Mouse (Mus musculus): ENCODE results near the gene Kcne1. TPM values are rescaled to one million over a fixed set of nuclear protein-coding genes. Genes with fewer than 3 reads are reported as not detected.
A peak's percentile ranks its signal among the peaks of the same experiment; 100 is the strongest.

Kcne1 gene
- polyA plus RNA-seq, 1 experiment from 2014 or later: 0.32 TPM

- Histone ChIP-seq H3K27ac (ENCODE audit: low read depth, low read length) (no peak overlapping the region), H3K4me1 (replicated peaks; ENCODE audit: control insufficient read depth, insufficient read depth, low read length) (no peaks in the 10 kb centered on the region), H3K4me2 (replicated peaks; ENCODE audit: low read depth, low read length) (no peak overlapping the region), H3K36me3 (ENCODE audit: control insufficient read depth, insufficient read depth, low read length) (peaks cover 3% of the 10 kb centered on the region; the same call in 1 of the 2 replicates), H3K9ac (ENCODE audit: low read depth, low read length) (no peak overlapping the region), H3K27me3 (ENCODE audit: control insufficient read depth, insufficient read depth, low read length) (no peaks in the 10 kb centered on the region), H3K9me3 (ENCODE audit: control insufficient read depth, low read length) (no peaks in the 10 kb centered on the region), H3K4me3 (ENCODE audit: low read depth, low read length) (no peak overlapping the region)
- WGBS: 55% methylated on average over 4 of the region's 4 CpGs
- no peak for ATAC-seq (ENCODE audit: low FRiP score)
- DNase-seq (ENCODE audit: low spot score): no peak
Measured at GRCm38 (mm10) chr16:92309126-92309525, 50.1 kb downstream of the Kcne1 start.

GRCm38 (mm10) chr16:92307947-92308346 lies 51.3 kb downstream of the Kcne1 start:
- no peaks in the 10 kb centered on the region for H3K27me3 ChIP-seq (ENCODE audit: control insufficient read depth, insufficient read depth, low read length)
- H3K4me2 ChIP-seq (replicated peaks; ENCODE audit: low read depth, low read length): no peak overlapping the region
- ATAC-seq (ENCODE audit: low FRiP score) (no peak), DNase-seq (ENCODE audit: low spot score) (no peak)
- no peak overlapping the region for H3K9ac ChIP-seq (ENCODE audit: low read depth, low read length)
- H3K4me3 ChIP-seq (ENCODE audit: low read depth, low read length): no peak overlapping the region
- no peaks in the 10 kb centered on the region for H3K9me3 ChIP-seq (ENCODE audit: control insufficient read depth, low read length)
- 91% methylated on average over 3 of the region's 3 CpGs for WGBS
- peaks cover 3% of the 10 kb centered on the region; the same call in 1 of the 2 replicates for H3K36me3 ChIP-seq (ENCODE audit: control insufficient read depth, insufficient read depth, low read length)
- H3K4me1 ChIP-seq (replicated peaks; ENCODE audit: control insufficient read depth, insufficient read depth, low read length): no peaks in the 10 kb centered on the region
- H3K27ac ChIP-seq (ENCODE audit: low read depth, low read length): no peak overlapping the region

GRCm38 (mm10) chr16:92305519-92305918 lies 53.7 kb downstream of the Kcne1 start:
- no peaks in the 10 kb centered on the region for H3K9me3 ChIP-seq (ENCODE audit: control insufficient read depth, low read length)
- H3K27me3 ChIP-seq (ENCODE audit: control insufficient read depth, insufficient read depth, low read length): no peaks in the 10 kb centered on the region
- no peak overlapping the region for H3K27ac ChIP-seq (ENCODE audit: low read depth, low read length)
- H3K36me3 ChIP-seq (ENCODE audit: control insufficient read depth, insufficient read depth, low read length): no peaks in the 10 kb centered on the region
- H3K4me3 ChIP-seq (ENCODE audit: low read depth, low read length): no peak overlapping the region
- DNase-seq (ENCODE audit: low spot score): peak; percentile 49
- no peak for ATAC-seq (ENCODE audit: low FRiP score)
- no peak overlapping the region for H3K9ac ChIP-seq (ENCODE audit: low read depth, low read length)
- no peaks in the 10 kb centered on the region for H3K4me1 ChIP-seq (replicated peaks; ENCODE audit: control insufficient read depth, insufficient read depth, low read length)
- 95% methylated on average over 2 of the region's 2 CpGs for WGBS
- no peak overlapping the region for H3K4me2 ChIP-seq (replicated peaks; ENCODE audit: low read depth, low read length)

- Histone ChIP-seq H3K27me3 (ENCODE audit: control insufficient read depth, insufficient read depth, low read length) (no peaks in the 10 kb centered on the region), H3K27ac (ENCODE audit: low read depth, low read length) (no peak overlapping the region), H3K9me3 (ENCODE audit: control insufficient read depth, low read length) (no peaks in the 10 kb centered on the region), H3K4me3 (ENCODE audit: low read depth, low read length) (no peak overlapping the region; the same call in 1 of the 2 replicates), H3K9ac (ENCODE audit: low read depth, low read length) (peak overlapping the region; percentile 5; the same call in 1 of the 2 replicates), H3K4me2 (replicated peaks; ENCODE audit: low read depth, low read length) (no peak overlapping the region), H3K36me3 (ENCODE audit: control insufficient read depth, insufficient read depth, low read length) (no peaks in the 10 kb centered on the region), H3K4me1 (replicated peaks; ENCODE audit: control insufficient read depth, insufficient read depth, low read length) (no peaks in the 10 kb centered on the region)
- DNase-seq (ENCODE audit: low spot score): peak; percentile 7
- 77% methylated on average over 5 of the region's 5 CpGs for WGBS
- ATAC-seq (ENCODE audit: low FRiP score): no peak
Measured at GRCm38 (mm10) chr16:92302506-92302905, 56.8 kb downstream of the Kcne1 start.

GRCm38 (mm10) chr16:92301989-92302388 lies 57.3 kb downstream of the Kcne1 start:
- Histone ChIP-seq H3K4me2 (replicated peaks; ENCODE audit: low read depth, low read length) (peak overlapping the region; percentile 72), H3K4me3 (ENCODE audit: low read depth, low read length) (peak overlapping the region; percentile 60), H3K9ac (ENCODE audit: low read depth, low read length) (peak overlapping the region; percentile 83), H3K4me1 (replicated peaks; ENCODE audit: control insufficient read depth, insufficient read depth, low read length) (no peaks in the 10 kb centered on the region), H3K27me3 (ENCODE audit: control insufficient read depth, insufficient read depth, low read length) (no peaks in the 10 kb centered on the region), H3K27ac (ENCODE audit: low read depth, low read length) (no peak overlapping the region), H3K9me3 (ENCODE audit: control insufficient read depth, low read length) (no peaks in the 10 kb centered on the region), H3K36me3 (ENCODE audit: control insufficient read depth, insufficient read depth, low read length) (no peaks in the 10 kb centered on the region)
- ATAC-seq (ENCODE audit: low FRiP score): no peak
- peak; percentile 14 for DNase-seq (ENCODE audit: low spot score)
- WGBS: 40% methylated on average over 5 of the region's 5 CpGs

- Histone ChIP-seq H3K27ac (ENCODE audit: low read depth, low read length) (no peak overlapping the region), H3K4me1 (replicated peaks; ENCODE audit: control insufficient read depth, insufficient read depth, low read length) (no peaks in the 10 kb centered on the region), H3K4me2 (replicated peaks; ENCODE audit: low read depth, low read length) (peak overlapping the region; percentile 72), H3K36me3 (ENCODE audit: control insufficient read depth, insufficient read depth, low read length) (no peaks in the 10 kb centered on the region), H3K4me3 (ENCODE audit: low read depth, low read length) (peak overlapping the region; percentile 60), H3K27me3 (ENCODE audit: control insufficient read depth, insufficient read depth, low read length) (no peaks in the 10 kb centered on the region), H3K9me3 (ENCODE audit: control insufficient read depth, low read length) (no peaks in the 10 kb centered on the region), H3K9ac (ENCODE audit: low read depth, low read length) (peak overlapping the region; percentile 83)
- DNase-seq (ENCODE audit: low spot score) (no peak), ATAC-seq (ENCODE audit: low FRiP score) (peak; percentile 75)
- WGBS: under 1% methylated on average over 12 of the region's 12 CpGs
Measured at GRCm38 (mm10) chr16:92301412-92301806, 57.9 kb downstream of the Kcne1 start.

- Histone ChIP-seq H3K27me3 (ENCODE audit: control insufficient read depth, insufficient read depth, low read length) (no peaks in the 10 kb centered on the region), H3K4me1 (replicated peaks; ENCODE audit: control insufficient read depth, insufficient read depth, low read length) (no peaks in the 10 kb centered on the region), H3K36me3 (ENCODE audit: control insufficient read depth, insufficient read depth, low read length) (no peaks in the 10 kb centered on the region), H3K27ac (ENCODE audit: low read depth, low read length) (peak within 1 kb of the TSS; percentile 56; the same call in 1 of the 2 replicates), H3K4me2 (replicated peaks; ENCODE audit: low read depth, low read length) (peak within 1 kb of the TSS; percentile 72), H3K9me3 (ENCODE audit: control insufficient read depth, low read length) (no peaks in the 10 kb centered on the region), H3K4me3 (ENCODE audit: low read depth, low read length) (peak within 1 kb of the TSS; percentile 60), H3K9ac (ENCODE audit: low read depth, low read length) (peak within 1 kb of the TSS; percentile 83)
- ATAC-seq (ENCODE audit: low FRiP score): peak; percentile 94
- peak; percentile 99 for DNase-seq (ENCODE audit: low spot score)
- 10% methylated on average over 32 of the region's 32 CpGs for WGBS
Measured at GRCm38 (mm10) chr16:92300649-92301411, 58.4 kb downstream of the Kcne1 start, which contains the start of gene Smim11. Smim11 (plus strand) TSS chr16:92301286.
